Mouse (Mus musculus) T-cell, adult 66 days (primary cell): ENCODE results near the gene Lmtk3. TPM values are rescaled to one million over a fixed set of nuclear protein-coding genes. Genes with fewer than 3 reads are reported as not detected.

Experiments
- total RNA-seq, 2 experiments: library from RNA; stranded (reverse); gene quantifications; 3 replicates in 1 of 2; 4 replicates in 1 of 2; pipeline ENCODE4 v1.2.4; 2023

Lmtk3 gene
- 1 to 10 TPM in 1 of 2 experiments, under 1 TPM in 1; 0.80 to 1.3 TPM for total RNA-seq

GRCm38 (mm10) chr7:45783511-45784091 lies at the start of gene Lmtk3:
Gene Lmtk3 (plus strand): TSS chr7:45783738.

DNA sequence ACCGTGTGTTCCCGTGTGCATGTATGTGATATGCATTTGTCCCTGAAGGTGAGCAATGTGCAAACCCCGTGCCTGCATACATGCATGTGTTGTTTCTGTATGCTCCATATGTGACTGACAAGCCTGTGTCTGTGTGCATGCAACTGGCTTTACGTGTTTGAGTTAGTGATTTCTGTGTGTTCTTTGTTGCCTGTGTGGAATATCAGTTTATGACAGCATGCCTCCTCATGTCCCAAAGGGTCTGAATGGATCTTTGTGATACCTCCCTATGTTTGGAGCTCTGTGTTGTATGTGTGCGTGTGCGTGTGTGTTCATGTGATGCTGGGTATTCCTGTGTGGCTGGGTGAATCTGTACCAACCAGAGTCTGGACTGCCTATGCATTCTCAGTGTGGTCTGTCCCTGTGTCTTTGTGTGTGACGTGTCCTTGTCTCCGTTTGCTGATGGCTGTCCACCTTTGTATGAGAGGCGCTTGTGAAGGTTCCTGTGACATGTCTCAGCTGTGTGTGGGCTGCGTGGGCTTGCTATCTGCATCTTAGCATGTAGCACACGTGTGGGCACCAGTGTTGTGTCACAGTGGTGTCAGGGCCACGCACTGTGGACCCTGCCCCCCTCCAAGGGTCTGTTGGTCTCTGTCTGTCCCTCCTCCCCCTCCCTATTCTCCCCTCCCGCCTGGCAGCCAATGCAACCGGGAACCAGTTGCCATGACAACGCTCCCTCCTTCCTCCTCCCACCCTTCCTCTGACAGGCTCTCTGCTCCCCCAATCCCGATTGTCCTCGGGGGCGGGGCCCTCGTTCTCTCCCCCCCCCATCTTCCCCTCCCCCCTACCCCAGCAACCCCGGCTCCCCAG lies 1.2 kb downstream of the Lmtk3 start, which contains the start of gene Sult2b1:
Gene Sult2b1 (minus strand): TSS at position 146 of the 849 bp plus-strand sequence.

GRCm38 (mm10) chr7:45813787-45814779 lies 30.5 kb downstream of the Lmtk3 start, which contains the start of gene Cyth2:
Gene Cyth2 (minus strand): TSS chr7:45814581.

DNA sequence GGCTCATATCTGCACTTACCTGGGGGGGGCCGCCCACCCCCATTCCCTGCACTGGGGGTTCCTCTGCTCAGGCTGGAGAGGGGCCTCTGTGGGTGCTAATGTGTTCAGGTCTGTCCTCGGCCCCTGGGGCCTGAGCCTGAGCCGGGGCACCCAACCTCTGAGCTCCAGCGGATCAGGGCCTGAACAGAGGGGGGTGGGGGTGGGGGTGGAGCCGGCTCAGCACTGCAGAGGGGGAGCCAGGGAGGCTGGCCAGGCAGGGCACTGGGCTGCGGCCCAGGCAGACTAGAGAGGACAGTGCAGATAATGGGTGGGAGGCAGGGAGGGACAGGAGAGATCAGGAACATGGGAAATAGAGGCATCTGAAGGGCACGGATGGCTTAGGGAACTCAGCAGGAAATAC lies 41.1 kb downstream of the Lmtk3 start, which contains the start of gene Kcnj14:
Gene Kcnj14 (minus strand): TSS at position 185 of the 400 bp plus-strand sequence.

DNA sequence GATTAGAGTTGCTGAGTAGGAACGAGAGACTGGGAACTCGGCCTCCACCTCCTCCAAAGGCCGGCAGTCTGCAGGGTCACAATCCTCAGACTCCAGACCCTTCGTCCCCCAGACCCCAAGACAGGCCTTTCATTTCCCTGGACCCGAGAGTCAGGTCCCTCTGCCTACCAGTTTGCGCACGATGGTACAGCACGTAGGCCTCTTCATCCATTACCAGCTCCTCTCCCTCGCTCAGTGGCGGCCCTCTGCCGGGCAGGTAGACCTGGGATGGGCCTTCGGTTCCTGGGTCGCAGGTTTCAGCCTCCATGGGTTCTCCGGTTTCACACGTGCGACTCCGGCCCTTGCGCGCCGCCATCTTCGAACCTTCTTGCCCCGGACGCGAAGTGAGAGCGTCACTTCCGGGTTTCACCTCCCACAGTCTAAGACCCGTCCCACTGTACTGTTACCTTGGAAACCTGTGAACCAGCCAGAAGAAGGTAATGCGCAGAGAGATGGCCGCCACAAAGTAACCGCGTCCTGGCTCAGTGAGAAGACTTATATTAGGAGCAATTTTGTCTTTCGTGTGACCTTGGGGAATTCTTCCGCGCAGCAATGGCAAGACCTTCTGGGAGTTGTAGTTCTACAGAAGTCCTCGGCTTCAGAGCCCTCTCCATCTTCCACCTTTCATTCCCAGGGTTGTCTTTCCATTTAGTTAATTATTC lies 47.0 kb downstream of the Lmtk3 start, which contains the start of gene Grwd1:
Gene Grwd1 (minus strand): TSS at position 518 of the 701 bp plus-strand sequence.

Other genes with a start within 250 kb of the Lmtk3 start
- not detected for gene Hsd17b14, start 228.8 kb upstream of the Lmtk3 start, total RNA-seq
- 10 to 100 TPM; 38.7 to 43.5 TPM for gene Bcat2, start 213.6 kb upstream of the Lmtk3 start, total RNA-seq
- not detected for gene Fgf21, start 168.2 kb upstream of the Lmtk3 start, total RNA-seq
- gene Fut1, start 166.4 kb upstream of the Lmtk3 start, total RNA-seq: not detected
- not detected for gene Izumo1, start 161.9 kb upstream of the Lmtk3 start, total RNA-seq
- gene Rasip1, start 156.2 kb upstream of the Lmtk3 start, total RNA-seq: under 1 TPM in 1 of 2 experiments, not detected in 1; 0.38 TPM
- gene Mamstr, start 143.8 kb upstream of the Lmtk3 start, total RNA-seq: not detected
- gene Fut2, start 117.3 kb upstream of the Lmtk3 start, total RNA-seq: not detected
- gene Ntn5, start 99.7 kb upstream of the Lmtk3 start, total RNA-seq: under 1 TPM; 0.35 to 0.65 TPM
- under 1 TPM in 1 of 2 experiments, not detected in 1; 0.20 TPM for gene Sec1, start 89.3 kb upstream of the Lmtk3 start, total RNA-seq
- 10 to 100 TPM in 1 of 2 experiments, 1 to 10 TPM in 1; 8.9 to 10.2 TPM for gene Car11, start 83.9 kb upstream of the Lmtk3 start, total RNA-seq
- 10 to 100 TPM; 34.0 to 37.7 TPM for gene Dbp, start 78.7 kb upstream of the Lmtk3 start, total RNA-seq
- 1,000 to 10,000 TPM; 3,079 to 3,201 TPM for gene Rpl18, start 68.3 kb upstream of the Lmtk3 start, total RNA-seq
- 10 to 100 TPM; 30.7 to 34.0 TPM for gene Sphk2, start 65.7 kb upstream of the Lmtk3 start, total RNA-seq
- 1 to 10 TPM; 1.6 to 2.1 TPM for gene Fam83e, start 62.5 kb upstream of the Lmtk3 start, total RNA-seq
- gene Spaca4, start 57.9 kb upstream of the Lmtk3 start, total RNA-seq: not detected
- 1 to 10 TPM; 1.4 to 3.5 TPM for gene Sult2b1, start 931 bp downstream of the Lmtk3 start, total RNA-seq
- 100 to 1,000 TPM; 111 to 128 TPM for gene Cyth2, start 30.8 kb downstream of the Lmtk3 start, total RNA-seq
- 1 to 10 TPM; 1.7 to 3.2 TPM for gene Kcnj14, start 41.0 kb downstream of the Lmtk3 start, total RNA-seq
- gene Grwd1, start 47.2 kb downstream of the Lmtk3 start, total RNA-seq: 10 to 100 TPM; 32.3 to 38.2 TPM
- gene Kdelr1, start 89.0 kb downstream of the Lmtk3 start, total RNA-seq: 10 to 100 TPM; 53.1 to 60.4 TPM
- under 1 TPM; 0.64 to 0.98 TPM for gene Grin2d, start 94.6 kb downstream of the Lmtk3 start, total RNA-seq
- gene Syngr4, start 113.0 kb downstream of the Lmtk3 start, total RNA-seq: not detected
- gene Tmem143, start 113.2 kb downstream of the Lmtk3 start, total RNA-seq: 1 to 10 TPM; 7.0 to 9.8 TPM
- 100 to 1,000 TPM; 281 to 295 TPM for gene Emp3, start 137.7 kb downstream of the Lmtk3 start, total RNA-seq
- 1 to 10 TPM; 1.7 to 2.7 TPM for gene Ccdc114, start 140.3 kb downstream of the Lmtk3 start, total RNA-seq
- not detected for gene Abcc6, start 246.6 kb downstream of the Lmtk3 start, total RNA-seq
- gene Nomo1, start 250.0 kb downstream of the Lmtk3 start, total RNA-seq: 10 to 100 TPM; 45.8 to 47.0 TPM